Mouse (Mus musculus) myocyte (in vitro differentiated cells): ENCODE results near the gene Racgap1.

Experiments
- CEBPB ChIP-seq: IDR thresholded peaks from 2 replicates; pipeline ENCODE4 v1.6.1; 2011; ENCODE audit warnings: mild to moderate bottlenecking, moderate library complexity; ENCODE audit not compliant: poor library complexity, insufficient read depth, severe bottlenecking
- E2F4 ChIP-seq: IDR thresholded peaks from one replicate; pipeline ENCODE4 v1.6.1; 2011; ENCODE audit warnings: mild to moderate bottlenecking, control low read depth, moderate library complexity; ENCODE audit not compliant: insufficient read depth
- MAX ChIP-seq: IDR thresholded peaks from one replicate; pipeline ENCODE4 v1.6.1; 2011; ENCODE audit warnings: low read depth, mild to moderate bottlenecking, control low read depth
- MYOD1 ChIP-seq, 3 experiments: IDR thresholded peaks; one replicate each; pipeline ENCODE4 v1.6.1; 2011; ENCODE audit warnings: control low read depth in 2 of 3, low read depth in 2 of 3, mild to moderate bottlenecking in 2 of 3, moderate library complexity in 1 of 3; ENCODE audit not compliant: insufficient read length in 2 of 3, control insufficient read depth in 1 of 3
- POLR2A ChIP-seq: IDR thresholded peaks from one replicate; pipeline ENCODE4 v1.6.1; 2011; ENCODE audit warnings: low read depth, mild to moderate bottlenecking, control low read depth, moderate library complexity; ENCODE audit not compliant: insufficient read length
- POLR2AphosphoS2 ChIP-seq: IDR thresholded peaks from one replicate; pipeline ENCODE4 v1.6.1; 2011; ENCODE audit warnings: low read depth, control low read depth; ENCODE audit not compliant: insufficient read length
- REST ChIP-seq: IDR thresholded peaks from one replicate; pipeline ENCODE4 v1.6.1; 2011; ENCODE audit warnings: mild to moderate bottlenecking, control low read depth, moderate library complexity; ENCODE audit not compliant: insufficient read depth, insufficient read length
- SRF ChIP-seq: IDR thresholded peaks from one replicate; pipeline ENCODE4 v1.6.1; 2011; ENCODE audit warnings: low read depth; ENCODE audit not compliant: control insufficient read depth, insufficient read length
- TCF12 ChIP-seq: IDR thresholded peaks from one replicate; pipeline ENCODE4 v1.6.1; 2011; ENCODE audit warnings: mild to moderate bottlenecking, control low read depth; ENCODE audit not compliant: poor library complexity, insufficient read depth, severe bottlenecking
- TCF3 ChIP-seq: IDR thresholded peaks from one replicate; pipeline ENCODE4 v1.6.1; 2011; ENCODE audit warnings: low read depth, control low read depth; ENCODE audit not compliant: insufficient read length
- USF1 ChIP-seq: IDR thresholded peaks from one replicate; pipeline ENCODE4 v1.6.1; 2011; ENCODE audit warnings: low read depth, mild to moderate bottlenecking, control low read depth, moderate library complexity

GRCm38 (mm10) chr15:99682880-99683279 is 31.4 kb upstream of the Racgap1 start:
- TF ChIP-seq POLR2A, result no peak
- TF ChIP-seq E2F4, result no peak
- TF ChIP-seq POLR2AphosphoS2, result no peak
- TF ChIP-seq USF1, result no peak
- no peak for TF ChIP-seq TCF12
- no peak for TF ChIP-seq CEBPB
- no peak for TF ChIP-seq MYOD1 (IDR thresholded peaks at IDR 0.05; ENCODE audit: control insufficient read depth in 1 of 3, insufficient read length in 2 of 3, low read depth in 2 of 3)
- no peak for TF ChIP-seq REST
- TF ChIP-seq TCF3, result no peak
- no peak for TF ChIP-seq SRF
- no peak for TF ChIP-seq MAX
